Mouse (Mus musculus) brain, embryonic 14.5 days (tissue): ENCODE measurements at regions not wholly inside any gene's neighbourhood (a gene's known extent, or its start where the extent isn't known, plus 50 kb on each side); places are given as distances from the start of the nearest gene placed in this dataset.

Source experiments
- DNase-seq: peaks from one replicate; pipeline ENCODE4 v3.0.0-alpha.2; 2011; ENCODE audit warnings: low read depth
- CTCF ChIP-seq: fragments of 200-500 bp; IDR thresholded peaks from 2 replicates; pipeline ENCODE4 v1.5.1; 2012; ENCODE audit warnings: inconsistent platforms, mild to moderate bottlenecking, moderate library complexity, borderline replicate concordance; ENCODE audit not compliant: insufficient read depth, insufficient read length; ENCODE audit errors: extremely low read depth
- POLR2A ChIP-seq: fragments of 200-500 bp; IDR thresholded peaks from 2 replicates; pipeline ENCODE4 v1.6.1; 2012; ENCODE audit warnings: mild to moderate bottlenecking, inconsistent platforms, borderline replicate concordance; ENCODE audit not compliant: poor library complexity, insufficient read depth, insufficient read length, severe bottlenecking; ENCODE audit errors: extremely low read depth

DNA sequence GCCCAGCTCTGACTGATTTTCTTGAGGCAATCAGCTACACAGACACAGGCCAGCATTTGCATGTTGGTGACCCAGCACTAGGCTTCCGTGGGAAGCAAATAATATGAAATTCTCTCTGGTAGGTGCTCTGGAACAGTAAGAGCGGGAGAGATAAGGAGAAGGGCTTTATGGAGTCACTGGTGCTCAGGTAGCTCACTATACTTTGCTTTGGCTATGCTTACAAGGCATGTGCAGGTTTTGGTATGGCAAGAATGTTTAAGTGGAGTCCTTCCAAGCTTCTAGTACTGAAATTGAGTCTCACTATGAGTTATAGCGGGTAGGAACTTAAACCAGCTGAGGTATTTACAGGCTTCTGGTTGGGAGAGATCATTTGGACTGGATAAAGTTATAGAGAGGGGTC is 70.5 kb upstream of the Smc2 start:
- DNase-seq, result no peak

More for the DNA sequence above, 70.5 kb upstream of the Smc2 start:
- no peak for TF ChIP-seq POLR2A
- no peak for TF ChIP-seq CTCF
